Mouse (Mus musculus) olfactory bulb, adult 2 months (tissue): Measurements from ENCODE around the gene Myoz1.

Experiments
- CTCF ChIP-seq: fragments of 200-500 bp; IDR thresholded peaks from 2 replicates; pipeline ENCODE4 v1.5.1; 2012; ENCODE audit warnings: low read depth, mild to moderate bottlenecking, low read length, moderate library complexity; ENCODE audit not compliant: insufficient read depth
- POLR2A ChIP-seq: fragments of 200-500 bp; IDR thresholded peaks from 2 replicates; pipeline ENCODE4 v1.6.1; 2012; ENCODE audit warnings: mild to moderate bottlenecking, low read depth, low read length, moderate library complexity; ENCODE audit not compliant: insufficient read depth

- no peak for TF ChIP-seq CTCF
- TF ChIP-seq POLR2A, result no peak
Measured at GRCm38 (mm10) chr14:20645547-20645946, 10.8 kb downstream of the Myoz1 start.
